8 mouse cellular contexts compared by ENCODE assay signal in the genomic region with DNA sequence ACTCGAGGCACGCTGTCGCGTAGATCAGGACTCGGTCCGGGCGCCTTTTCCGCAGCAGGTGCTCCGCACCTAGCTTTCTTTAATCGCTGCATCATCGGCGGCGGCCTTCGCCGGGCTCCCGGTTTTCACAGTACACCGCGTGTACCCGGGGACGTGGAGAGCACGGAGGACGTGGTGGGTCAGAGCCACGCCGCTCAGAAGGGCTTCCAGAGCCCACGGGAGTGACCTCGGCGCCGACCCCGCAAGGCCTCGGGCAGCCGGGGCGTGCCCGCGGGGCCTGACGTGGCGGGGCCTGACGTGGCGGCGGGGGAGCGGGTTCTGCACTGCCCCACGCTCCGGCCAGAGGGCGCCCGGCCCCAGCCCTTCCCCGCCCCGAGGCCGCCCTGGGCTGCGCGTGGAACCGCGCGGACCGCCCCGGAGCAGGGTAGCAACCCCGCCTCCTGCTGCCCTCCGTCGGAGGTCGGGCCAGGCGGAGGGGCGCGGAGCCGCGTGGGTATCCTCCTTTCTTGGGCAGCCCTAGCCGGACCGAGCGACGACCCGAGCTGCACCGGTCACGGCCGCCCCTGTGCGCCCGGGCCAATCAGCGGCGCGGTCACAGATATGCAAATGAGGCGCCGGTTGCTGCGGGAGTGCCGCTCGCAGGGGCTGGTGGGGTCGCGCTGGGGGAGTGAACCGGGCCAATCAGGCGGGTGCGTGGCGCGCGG.
A peak's percentile ranks its signal among the peaks of the same experiment; 100 is the strongest.
DNase-seq lines count a peak whose midpoint lies in the region; ATAC-seq and TF ChIP-seq lines count a peak whose summit lies in the region.

No protein-coding gene starts in this region.

- WGBS in embryonic facial prominence, embryonic 13.5 days = under 1% methylated on average over 75 of the region's 89 CpGs
- WGBS in heart, adult 2 months = under 1% methylated on average over 79 of the region's 89 CpGs
- WGBS in limb, embryonic 12.5 days = under 1% methylated on average over 84 of the region's 89 CpGs
- under 1% methylated on average over 89 of the region's 89 CpGs for WGBS in midbrain, embryonic 14.5 days

- no peaks in the 10 kb centered on the region for H3K9me3 ChIP-seq in embryonic facial prominence, embryonic 13.5 days
- no peaks in the 10 kb centered on the region for H3K9me3 ChIP-seq in limb, embryonic 12.5 days
- no peaks in the 10 kb centered on the region for H3K9me3 ChIP-seq in midbrain, embryonic 14.5 days (ENCODE audit: control insufficient read depth, low read length)

- peak overlapping the region; percentile 85 for H3K4me3 ChIP-seq in embryonic facial prominence, embryonic 13.5 days
- H3K4me3 ChIP-seq in heart, adult 2 months = peak overlapping the region; percentile 69
- peak overlapping the region; percentile 89 for H3K4me3 ChIP-seq in limb, embryonic 12.5 days (replicated peaks)
- peak overlapping the region; percentile 75 for H3K4me3 ChIP-seq in midbrain, embryonic 14.5 days (replicated peaks; ENCODE audit: low read depth, low read length)

- intact Hi-C loops in heart, adult 2 months (cut with DNase I) = loop anchor here (1.0 to 2.0 kb wide), 5 partner anchors 29 to 80 kb away; a partner anchor contains a TSS

- peaks cover 9% of the 10 kb centered on the region for H3K4me1 ChIP-seq in embryonic facial prominence, embryonic 13.5 days
- peaks cover 3% of the 10 kb centered on the region for H3K4me1 ChIP-seq in heart, adult 2 months (ENCODE audit: control insufficient read depth, insufficient read depth, low read length)
- H3K4me1 ChIP-seq in limb, embryonic 12.5 days (replicated peaks) = peaks cover 9% of the 10 kb centered on the region
- peaks cover 3% of the 10 kb centered on the region; the same call in 1 of the 2 replicates for H3K4me1 ChIP-seq in midbrain, embryonic 14.5 days (ENCODE audit: control insufficient read depth, insufficient read depth, low read length)

- H3K79me2 ChIP-seq in heart, adult 2 months (replicated peaks; ENCODE audit: control insufficient read depth, insufficient read depth, low read length) = no peaks in the 10 kb centered on the region

- TF ChIP-seq CTCF in heart, adult 2 months (IDR thresholded peaks at IDR 0.05) = peak; percentile 87

- DNase-seq in 416B (ENCODE audit: low read depth) = peak; percentile 95
- peak; percentile 91 to 94 for DNase-seq in adrenal gland, postnatal 4 days (ENCODE audit: low spot score in 2 of 2)
- DNase-seq in heart, adult 2 months = peak; percentile 99
- peak; percentile 97 to 98 for DNase-seq in kidney, adult 8-10 months
- DNase-seq in midbrain, embryonic 14.5 days = peak; percentile 92
- DNase-seq in spleen, adult 12 weeks (ENCODE audit: low spot score) = peak; percentile 88

- TF ChIP-seq EP300 in heart, adult 2 months (IDR thresholded peaks at IDR 0.05; ENCODE audit: insufficient read depth, low read depth, low read length) = no peak

- peak; percentile 98 for ATAC-seq in embryonic facial prominence, embryonic 13.5 days (ENCODE audit: insufficient number of reproducible peaks, insufficient read depth, low FRiP score, low TSS enrichment, low read depth)
- ATAC-seq in limb, embryonic 12.5 days (ENCODE audit: insufficient number of reproducible peaks, insufficient read depth, low FRiP score, low TSS enrichment, low read depth) = peak; percentile 98
- peak; percentile 96 for ATAC-seq in midbrain, embryonic 14.5 days (ENCODE audit: low FRiP score, low TSS enrichment)

- peak; percentile 50; the same call in 1 of the 2 replicates for TF ChIP-seq POLR2A in heart, adult 2 months (IDR thresholded peaks at IDR 0.05; ENCODE audit: insufficient read depth, low read depth, low read length)

- H3K4me2 ChIP-seq in embryonic facial prominence, embryonic 13.5 days = peak overlapping the region; percentile 93
- peak overlapping the region; percentile 97 for H3K4me2 ChIP-seq in limb, embryonic 12.5 days
- H3K4me2 ChIP-seq in midbrain, embryonic 14.5 days (ENCODE audit: low read length) = peak overlapping the region; percentile 97

- peak overlapping the region; percentile 78 for H3K27ac ChIP-seq in embryonic facial prominence, embryonic 13.5 days
- peak overlapping the region; percentile 80 for H3K27ac ChIP-seq in heart, adult 2 months
- peak overlapping the region; percentile 89 for H3K27ac ChIP-seq in limb, embryonic 12.5 days
- peak overlapping the region; percentile 87 for H3K27ac ChIP-seq in midbrain, embryonic 14.5 days (replicated peaks; ENCODE audit: low read depth, low read length)

- H3K9ac ChIP-seq in embryonic facial prominence, embryonic 13.5 days = peak overlapping the region; percentile 87
- H3K9ac ChIP-seq in heart, adult 2 months (ENCODE audit: low read depth, low read length) = peak overlapping the region; percentile 98
- H3K9ac ChIP-seq in limb, embryonic 12.5 days (replicated peaks) = peak overlapping the region; percentile 87
- H3K9ac ChIP-seq in midbrain, embryonic 14.5 days (replicated peaks; ENCODE audit: low read length) = peak overlapping the region; percentile 76

- H3K27me3 ChIP-seq in embryonic facial prominence, embryonic 13.5 days = no peaks in the 10 kb centered on the region
- no peaks in the 10 kb centered on the region for H3K27me3 ChIP-seq in heart, adult 2 months (ENCODE audit: control insufficient read depth, insufficient read depth, low read length)
- H3K27me3 ChIP-seq in limb, embryonic 12.5 days = no peaks in the 10 kb centered on the region
- no peaks in the 10 kb centered on the region for H3K27me3 ChIP-seq in midbrain, embryonic 14.5 days (ENCODE audit: control insufficient read depth, insufficient read depth, low read length)

- no peaks in the 10 kb centered on the region for H3K36me3 ChIP-seq in embryonic facial prominence, embryonic 13.5 days
- no peaks in the 10 kb centered on the region for H3K36me3 ChIP-seq in heart, adult 2 months (ENCODE audit: control insufficient read depth, insufficient read depth, low read length)
- no peaks in the 10 kb centered on the region for H3K36me3 ChIP-seq in limb, embryonic 12.5 days
- no peaks in the 10 kb centered on the region for H3K36me3 ChIP-seq in midbrain, embryonic 14.5 days (ENCODE audit: control insufficient read depth, insufficient read depth, low read length)

Comparison
In these comparisons a context has a peak if more than half of its experiments do, and no peak if none do; other contexts are left out.
1. Peak in every context shown above with its lines: DNase-seq, ATAC-seq, H3K4me3 ChIP-seq and H3K27ac ChIP-seq.